Mouse (Mus musculus) CH12.LX (cell line): ENCODE results near the gene Tns2.
A peak's percentile ranks its signal among the peaks of the same experiment; 100 is the strongest.

Experiments
- CTCF ChIP-seq, 2 experiments: IDR thresholded peaks in 1 of 2; conservative IDR thresholded peaks in 1 of 2; 2 replicates each; pipeline ENCODE4 v1.5.1; 2011 to 2012; ENCODE audit warnings: low read depth in 2 of 2, low read length in 2 of 2, improper control_type of control experiment in 1 of 2, inconsistent platforms in 1 of 2, mild to moderate bottlenecking in 1 of 2, moderate library complexity in 1 of 2
- POLR2A ChIP-seq: IDR thresholded peaks from 2 replicates; pipeline ENCODE4 v1.6.1; 2011; ENCODE audit warnings: low read depth, mild to moderate bottlenecking, improper control_type of control experiment, low read length
- ZC3H11A ChIP-seq: IDR thresholded peaks from 2 replicates; pipeline ENCODE4 v1.6.1; 2012; ENCODE audit warnings: low read depth, mild to moderate bottlenecking, inconsistent platforms, low read length, improper control_type of control experiment

GRCm38 (mm10) chr15:102146882-102147281, 46.7 kb downstream of the Tns2 start:
- peak; percentile 85 to 93 for TF ChIP-seq CTCF (conservative IDR thresholded peaks at IDR 0.05 in 1 of 2, IDR thresholded peaks at IDR 0.05 in 1 of 2; ENCODE audit: low read depth in 2 of 2, low read length in 2 of 2)
- no peak for TF ChIP-seq POLR2A
- peak; percentile 22; the same call in 1 of the 2 replicates for TF ChIP-seq ZC3H11A
